Comparison of ENCODE assay signal across 22 mouse cellular contexts in genomic region chr9:35314254-35314653, GRCm38 (mm10). TPM values are rescaled to one million over a fixed set of nuclear protein-coding genes. Genes with fewer than 3 reads are reported as not detected.
A peak's percentile ranks its signal among the peaks of the same experiment; 100 is the strongest.
DNase-seq lines count a peak whose midpoint lies in the region; ATAC-seq and TF ChIP-seq lines count a peak whose summit lies in the region.
"Had no signal": no experiment of that assay in that cellular context is flagged by ENCODE, and none has a peak within 500 bp of the region (broad histone marks: within the 10 kb centered on the region; RNA-seq: fewer than 3 reads in every experiment).

No protein-coding gene starts in this region.

- TF ChIP-seq POLR2A in limb, embryonic 14.5 days (IDR thresholded peaks at IDR 0.05; ENCODE audit: borderline replicate concordance, extremely low read depth, insufficient read depth, insufficient read length) = no peak

- no peak for ATAC-seq in midbrain, embryonic 16.5 days
- ATAC-seq in forebrain, embryonic 14.5 days = peak; percentile 54
- no peak for ATAC-seq in limb, embryonic 14.5 days (ENCODE audit: low FRiP score, low read depth)
- ATAC-seq in CD4-positive, CD25-positive, alpha-beta regulatory T cell, adult 4 months = no peak
- ATAC-seq: inflammation-experienced regulatory T-cells, adult 6 months had no signal

- H3K4me3 ChIP-seq in midbrain, embryonic 10.5 days = no peak overlapping the region
- H3K4me3 ChIP-seq in midbrain, embryonic 16.5 days (ENCODE audit: low read depth, low read length) = no peak overlapping the region
- H3K4me3 ChIP-seq in forebrain, embryonic 14.5 days (ENCODE audit: low read depth, low read length) = no peak overlapping the region
- no peak overlapping the region for H3K4me3 ChIP-seq in limb, embryonic 14.5 days (replicated peaks; ENCODE audit: low read length)
- H3K4me3 ChIP-seq: gastrocnemius, adult 2 months; hindbrain, embryonic 12.5 days; neural tube, embryonic 12.5 days had no signal

- H3K27me3 ChIP-seq in midbrain, embryonic 10.5 days (ENCODE audit: low read depth, poor library complexity, severe bottlenecking) = peaks cover 64% of the 10 kb centered on the region
- H3K27me3 ChIP-seq in midbrain, embryonic 16.5 days (ENCODE audit: control insufficient read depth, insufficient read depth, low read depth, low read length) = no peaks in the 10 kb centered on the region; the same call in 1 of the 2 replicates
- no peaks in the 10 kb centered on the region for H3K27me3 ChIP-seq in forebrain, embryonic 14.5 days (replicated peaks; ENCODE audit: control insufficient read depth, insufficient read depth, low read length)
- no peaks in the 10 kb centered on the region for H3K27me3 ChIP-seq in limb, embryonic 14.5 days (ENCODE audit: control insufficient read depth, insufficient read depth, low read length)
- H3K27me3 ChIP-seq: neural tube, embryonic 12.5 days had no signal

- peak overlapping the region; percentile 68 for H3K27ac ChIP-seq in midbrain, embryonic 10.5 days (replicated peaks)
- no peak overlapping the region for H3K27ac ChIP-seq in midbrain, embryonic 16.5 days (ENCODE audit: low read length)
- no peak overlapping the region; the same call in 1 of the 2 replicates for H3K27ac ChIP-seq in forebrain, embryonic 14.5 days (ENCODE audit: low read depth, low read length)
- 0 out of 2 replicates have a peak overlapping the region, but pooled peaks have one; percentile 26 for H3K27ac ChIP-seq in limb, embryonic 14.5 days (replicated peaks; ENCODE audit: low read depth, low read length)
- H3K27ac ChIP-seq: gastrocnemius, adult 2 months; hindbrain, embryonic 12.5 days; macrophage; neural tube, embryonic 12.5 days had no signal

- WGBS in midbrain, embryonic 10.5 days = 58% methylated on average over 1 of the region's 1 CpGs
- 25% methylated on average over 1 of the region's 1 CpGs for WGBS in midbrain, embryonic 16.5 days
- WGBS in forebrain, embryonic 14.5 days = 11% methylated on average over 1 of the region's 1 CpGs
- 50% methylated on average over 1 of the region's 1 CpGs for WGBS in limb, embryonic 14.5 days

- peak; percentile 33 for DNase-seq in embryo, embryonic 10 days (ENCODE audit: low spot score)
- DNase-seq in embryo, embryonic 10.5 days (ENCODE audit: low spot score) = no peak
- no peak for DNase-seq in midbrain, embryonic 10.5 days (ENCODE audit: low spot score)
- DNase-seq in forebrain, embryonic 14.5 days (ENCODE audit: low spot score) = peak; percentile 50
- DNase-seq in limb, embryonic 14.5 days (ENCODE audit: low spot score) = no peak
- DNase-seq in lung, postnatal 14 days = no peak
- DNase-seq: adrenal gland, postnatal 10 days; cerebellum, adult 8-10 months; cerebellum, postnatal 36 days; gastrocnemius, adult 2 months; heart, postnatal 10 days; kidney, adult 8-10 months; kidney, postnatal 25 days; right cerebral cortex, postnatal 14 days; spleen, adult 18-20 months; thymus, postnatal 14 days had no signal

- no peaks in the 10 kb centered on the region for H3K36me3 ChIP-seq in midbrain, embryonic 10.5 days
- no peaks in the 10 kb centered on the region for H3K36me3 ChIP-seq in midbrain, embryonic 16.5 days (ENCODE audit: control insufficient read depth, insufficient read depth, low read length)
- H3K36me3 ChIP-seq in forebrain, embryonic 14.5 days (ENCODE audit: control insufficient read depth, insufficient read depth, low read length) = no peaks in the 10 kb centered on the region
- H3K36me3 ChIP-seq in limb, embryonic 14.5 days (ENCODE audit: control insufficient read depth, insufficient read depth, low read length) = no peaks in the 10 kb centered on the region
- H3K36me3 ChIP-seq: hindbrain, embryonic 12.5 days; neural tube, embryonic 12.5 days had no signal

- H3K9me3 ChIP-seq in midbrain, embryonic 10.5 days (replicated peaks) = no peaks in the 10 kb centered on the region
- H3K9me3 ChIP-seq in midbrain, embryonic 16.5 days (replicated peaks; ENCODE audit: control insufficient read depth, low read length, poor library complexity, severe bottlenecking) = no peaks in the 10 kb centered on the region
- no peaks in the 10 kb centered on the region for H3K9me3 ChIP-seq in forebrain, embryonic 14.5 days (replicated peaks; ENCODE audit: control insufficient read depth, low read length)
- H3K9me3 ChIP-seq in limb, embryonic 14.5 days (ENCODE audit: control insufficient read depth, low read length) = no peaks in the 10 kb centered on the region
- H3K9me3 ChIP-seq: hindbrain, embryonic 12.5 days; neural tube, embryonic 12.5 days had no signal

- no peak overlapping the region for H3K9ac ChIP-seq in midbrain, embryonic 16.5 days (ENCODE audit: low read depth, low read length)
- H3K9ac ChIP-seq in forebrain, embryonic 14.5 days (ENCODE audit: low read length) = no peak overlapping the region
- H3K9ac ChIP-seq in limb, embryonic 14.5 days (ENCODE audit: low read depth, low read length, severe bottlenecking) = no peak overlapping the region
- H3K9ac ChIP-seq: hindbrain, embryonic 12.5 days; neural tube, embryonic 12.5 days had no signal

- peaks cover 64% of the 10 kb centered on the region for H3K4me1 ChIP-seq in midbrain, embryonic 10.5 days
- peaks cover 2% of the 10 kb centered on the region; the same call in 1 of the 2 replicates for H3K4me1 ChIP-seq in midbrain, embryonic 16.5 days (ENCODE audit: control insufficient read depth, insufficient read depth, low read length)
- H3K4me1 ChIP-seq in forebrain, embryonic 14.5 days (ENCODE audit: control insufficient read depth, insufficient read depth, low read length) = peaks cover 20% of the 10 kb centered on the region
- H3K4me1 ChIP-seq in limb, embryonic 14.5 days (ENCODE audit: control insufficient read depth, insufficient read depth, low read length) = peaks cover 70% of the 10 kb centered on the region

- H3K4me2 ChIP-seq in midbrain, embryonic 16.5 days (ENCODE audit: low read length) = no peak overlapping the region
- no peak overlapping the region for H3K4me2 ChIP-seq in forebrain, embryonic 14.5 days (ENCODE audit: low read length)
- no peak overlapping the region for H3K4me2 ChIP-seq in limb, embryonic 14.5 days (replicated peaks; ENCODE audit: low read depth, low read length, severe bottlenecking)
- H3K4me2 ChIP-seq: hindbrain, embryonic 12.5 days; neural tube, embryonic 12.5 days had no signal

RNA-seq across cellular contexts. Expression of gene Rpusd4, which starts 46.6 kb away (rescaled TPM):
- polyA plus RNA-seq in midbrain, embryonic 10.5 days (2016; fragmentation: Nextera tagmentation; extraction: Ambion mirVana) = 28.6 and 32.2 TPM in 2 replicates
- 16.7 and 18.5 TPM in 2 replicates for polyA plus RNA-seq in midbrain, embryonic 16.5 days (2015; fragmentation: Nextera tagmentation; extraction: Ambion mirVana)
- polyA plus RNA-seq in forebrain, embryonic 14.5 days (2014; fragmentation: Nextera tagmentation; extraction: Ambion mirVana) = 23.1 and 24.9 TPM in 2 replicates
- polyA plus RNA-seq in limb, embryonic 14.5 days (2012; rRNA removed) = 25.8 and 26.0 TPM in 2 replicates
- 24.9 and 30.8 TPM in 2 replicates for polyA plus RNA-seq in limb, embryonic 14.5 days (2014; fragmentation: Nextera tagmentation; extraction: Ambion mirVana)
- 10 to 100 TPM; 38.3 to 60.7 TPM for polyA plus RNA-seq in CD4-positive, CD25-positive, alpha-beta regulatory T cell, adult 4 months (2017; shearing (Covaris generic))

RNA-seq across cellular contexts. Expression of gene Fam118b, which starts 46.6 kb away (rescaled TPM):
- polyA plus RNA-seq in midbrain, embryonic 10.5 days (2016; fragmentation: Nextera tagmentation; extraction: Ambion mirVana) = 71.7 and 72.7 TPM in 2 replicates
- polyA plus RNA-seq in midbrain, embryonic 16.5 days (2015; fragmentation: Nextera tagmentation; extraction: Ambion mirVana) = 59.1 and 60.7 TPM in 2 replicates
- polyA plus RNA-seq in forebrain, embryonic 14.5 days (2014; fragmentation: Nextera tagmentation; extraction: Ambion mirVana) = 94.5 and 95.0 TPM in 2 replicates
- 29.3 and 29.6 TPM in 2 replicates for polyA plus RNA-seq in limb, embryonic 14.5 days (2012; rRNA removed)
- polyA plus RNA-seq in limb, embryonic 14.5 days (2014; fragmentation: Nextera tagmentation; extraction: Ambion mirVana) = 45.3 and 47.9 TPM in 2 replicates
- 10 to 100 TPM; 53.5 to 68.9 TPM for polyA plus RNA-seq in CD4-positive, CD25-positive, alpha-beta regulatory T cell, adult 4 months (2017; shearing (Covaris generic))

Comparison
In these comparisons a context has a peak if more than half of its experiments do, and no peak if none do; other contexts are left out.
1. DNase-seq: peak in embryo, embryonic 10 days (single experiment) and forebrain, embryonic 14.5 days (single experiment); none in embryo, embryonic 10.5 days (single experiment), midbrain, embryonic 10.5 days (single experiment), limb, embryonic 14.5 days (single experiment) and lung, postnatal 14 days (single experiment).
2. H3K27ac ChIP-seq: peak in midbrain, embryonic 10.5 days (single experiment) and limb, embryonic 14.5 days (single experiment); none in midbrain, embryonic 16.5 days (single experiment) and forebrain, embryonic 14.5 days (single experiment).